Mouse (Mus musculus) frontal cortex, adult 2 months (tissue): ENCODE data around the gene Hist1h4c. TPM values are rescaled to one million over a fixed set of nuclear protein-coding genes. Genes with fewer than 3 reads are reported as not detected.

Source experiments
- DNase-seq, 2 experiments: peaks; one replicate each; pipeline ENCODE4 v3.0.0; 2022; ENCODE audit warnings: low spot score in 1 of 2; ENCODE audit errors: extremely low spot score in 1 of 2
- polyA plus RNA-seq: library from polyadenylated mRNA; depleted of rRNA; stranded (reverse); fragments of >200 nt; gene quantifications from 2 replicates; pipeline ENCODE4 v1.2.3, GENCODE M21; 2012; rRNA removed

The Hist1h4c gene
- 3.1 and 3.3 TPM in 2 replicates for polyA plus RNA-seq

DNA sequence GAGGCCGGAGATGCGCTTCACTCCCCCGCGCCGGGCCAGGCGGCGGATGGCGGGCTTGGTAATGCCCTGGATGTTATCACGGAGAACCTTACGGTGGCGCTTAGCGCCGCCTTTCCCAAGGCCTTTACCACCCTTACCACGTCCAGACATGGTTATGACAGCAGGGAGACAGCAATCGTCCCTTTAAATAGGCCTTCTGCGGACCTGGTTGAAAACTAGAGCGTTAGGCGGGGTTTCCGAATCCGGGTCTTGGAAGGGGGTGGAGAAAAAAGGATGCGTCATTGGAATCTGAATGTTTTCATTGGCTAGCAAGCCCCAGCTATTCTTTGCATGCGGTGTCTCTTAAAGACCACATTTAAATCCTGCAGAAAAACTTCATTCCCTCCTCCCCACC lies at the start of gene Hist1h4c:
Gene Hist1h4c (minus strand): TSS at position 155 of the 394 bp plus-strand sequence.
- DNase-seq: peak; percentile 98 to 100

DNA sequence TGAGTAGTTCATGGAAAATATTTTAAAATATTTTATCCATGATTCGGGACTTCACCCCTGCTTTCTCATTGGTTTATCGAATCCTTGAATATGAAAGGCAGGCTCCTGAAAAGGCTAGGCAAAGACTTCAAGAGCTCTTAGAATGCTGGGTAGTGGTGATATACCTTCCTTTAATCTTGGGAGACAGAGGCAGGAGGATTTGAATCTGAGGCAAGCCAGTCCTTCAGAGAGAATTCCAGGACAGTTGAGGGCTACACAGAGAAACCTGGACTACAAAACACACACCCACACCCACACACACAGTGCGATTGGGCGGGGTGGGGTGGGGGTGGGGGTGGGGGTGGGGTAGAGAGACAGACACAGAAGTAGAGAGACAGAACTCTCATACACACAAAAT lies 49.6 kb upstream of the Hist1h4c start:
- no peak for DNase-seq

DNA sequence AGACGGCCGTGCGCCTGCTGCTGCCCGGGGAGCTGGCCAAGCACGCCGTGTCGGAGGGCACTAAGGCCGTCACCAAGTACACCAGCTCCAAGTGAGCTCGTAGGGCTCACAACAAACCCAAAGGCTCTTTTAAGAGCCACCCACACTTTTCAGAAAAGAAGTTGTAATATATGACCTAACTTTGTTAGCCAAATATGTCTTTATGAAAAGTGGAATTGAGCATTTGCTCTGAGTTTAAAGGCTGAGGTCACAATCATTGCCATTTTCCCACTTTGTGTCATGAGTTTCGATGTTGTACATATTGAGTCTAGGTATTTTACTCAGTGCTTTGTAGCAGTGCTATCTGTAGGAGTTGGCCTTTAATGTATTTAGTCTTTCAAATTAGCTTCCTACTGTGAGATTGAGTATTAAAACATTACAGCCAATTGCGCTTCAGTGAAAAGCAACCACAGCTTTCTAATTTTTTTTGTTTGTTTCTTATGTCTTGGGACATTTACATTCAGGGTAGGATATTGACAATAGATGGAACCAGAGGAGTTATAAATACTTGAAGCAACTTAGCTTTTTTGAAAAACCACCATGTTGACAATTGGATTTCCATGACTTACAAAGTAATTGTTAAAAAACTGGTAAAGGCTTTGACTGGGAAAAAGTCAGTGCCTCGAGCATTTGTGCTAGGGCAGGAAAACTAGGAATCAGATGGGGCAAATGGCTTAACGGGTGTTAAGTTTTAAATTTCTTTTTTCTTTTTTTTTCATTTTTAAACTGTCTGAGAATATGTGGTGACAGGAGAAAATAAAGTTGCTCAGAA lies 49.0 kb upstream of the Hist1h4c start:
- no peak for DNase-seq

DNA sequence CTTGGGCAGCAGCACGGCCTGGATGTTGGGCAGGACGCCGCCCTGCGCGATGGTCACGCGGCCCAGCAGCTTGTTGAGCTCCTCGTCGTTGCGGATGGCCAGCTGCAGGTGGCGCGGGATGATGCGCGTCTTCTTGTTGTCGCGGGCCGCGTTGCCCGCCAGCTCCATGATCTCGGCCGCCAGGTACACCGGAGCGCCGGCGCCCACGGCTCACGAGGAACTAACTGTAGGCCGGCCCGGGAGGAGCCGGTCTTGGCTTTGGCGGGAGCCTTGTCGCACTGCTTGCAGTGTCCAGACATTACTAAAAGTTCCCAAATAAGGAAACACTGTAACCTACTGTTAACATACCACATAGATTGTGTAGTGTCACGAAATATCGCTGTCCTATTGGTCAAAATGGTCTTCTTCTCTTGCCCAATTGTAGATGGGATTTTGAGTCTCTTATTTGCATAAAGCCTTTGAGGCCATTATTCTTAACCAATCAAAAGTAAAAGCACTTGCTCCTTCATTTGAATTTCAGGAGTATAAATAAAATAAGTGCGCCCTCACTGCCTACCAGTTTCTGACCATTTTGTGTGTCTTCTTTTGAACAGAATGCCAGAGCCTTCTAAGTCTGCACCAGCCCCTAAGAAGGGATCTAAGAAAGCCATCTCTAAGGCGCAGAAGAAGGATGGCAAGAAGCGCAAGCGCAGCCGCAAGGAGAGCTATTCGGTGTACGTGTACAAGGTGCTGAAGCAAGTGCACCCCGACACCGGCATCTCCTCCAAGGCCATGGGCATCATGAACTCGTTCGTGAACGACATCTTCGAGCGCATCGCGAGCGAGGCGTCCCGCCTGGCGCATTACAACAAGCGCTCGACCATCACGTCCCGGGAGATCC lies 48.2 kb upstream of the Hist1h4c start, which contains the start of gene Hist1h2bb:
Gene Hist1h2bb (plus strand): TSS at position 534 of the 880 bp plus-strand sequence.
- peak; percentile 91 to 92 for DNase-seq

DNA sequence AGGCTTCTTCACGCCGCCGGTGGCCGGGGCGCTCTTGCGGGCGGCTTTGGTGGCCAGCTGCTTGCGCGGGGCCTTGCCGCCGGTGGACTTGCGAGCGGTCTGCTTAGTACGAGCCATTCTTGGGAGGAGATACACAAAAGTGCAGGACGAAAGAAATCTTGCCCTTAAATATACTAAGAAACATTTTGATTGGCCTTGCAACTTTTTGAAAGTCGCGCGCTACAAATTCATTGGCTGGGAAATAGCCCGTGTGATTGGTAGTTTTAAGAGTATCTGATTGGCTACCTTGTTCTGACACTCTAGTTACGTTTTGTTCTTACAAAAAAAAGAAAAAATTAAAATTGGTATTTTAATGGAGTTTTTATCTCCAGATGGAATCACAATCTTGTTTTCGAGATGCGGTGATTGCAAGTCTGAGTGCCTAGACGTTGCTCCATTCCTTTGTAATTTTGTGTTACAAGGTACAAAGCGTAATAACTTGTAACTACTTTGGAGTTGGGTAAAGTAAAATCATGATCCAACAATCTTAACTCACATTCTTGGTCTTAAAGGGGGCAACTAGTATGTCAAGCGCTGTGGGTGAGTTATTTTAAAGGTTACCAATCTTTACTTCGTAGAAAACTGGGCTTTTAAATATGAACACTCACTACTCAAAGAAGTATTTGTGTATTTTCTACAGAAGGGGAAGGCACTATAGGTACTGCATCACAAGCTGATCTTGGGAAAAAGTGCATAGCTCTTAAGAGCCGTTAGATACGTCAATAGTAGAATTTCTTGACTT lies 47.3 kb upstream of the Hist1h4c start, which contains the start of gene Hist1h3c:
Gene Hist1h3c (minus strand): TSS at position 222 of the 781 bp plus-strand sequence.
- peak; percentile 75 to 93 for DNase-seq

DNA sequence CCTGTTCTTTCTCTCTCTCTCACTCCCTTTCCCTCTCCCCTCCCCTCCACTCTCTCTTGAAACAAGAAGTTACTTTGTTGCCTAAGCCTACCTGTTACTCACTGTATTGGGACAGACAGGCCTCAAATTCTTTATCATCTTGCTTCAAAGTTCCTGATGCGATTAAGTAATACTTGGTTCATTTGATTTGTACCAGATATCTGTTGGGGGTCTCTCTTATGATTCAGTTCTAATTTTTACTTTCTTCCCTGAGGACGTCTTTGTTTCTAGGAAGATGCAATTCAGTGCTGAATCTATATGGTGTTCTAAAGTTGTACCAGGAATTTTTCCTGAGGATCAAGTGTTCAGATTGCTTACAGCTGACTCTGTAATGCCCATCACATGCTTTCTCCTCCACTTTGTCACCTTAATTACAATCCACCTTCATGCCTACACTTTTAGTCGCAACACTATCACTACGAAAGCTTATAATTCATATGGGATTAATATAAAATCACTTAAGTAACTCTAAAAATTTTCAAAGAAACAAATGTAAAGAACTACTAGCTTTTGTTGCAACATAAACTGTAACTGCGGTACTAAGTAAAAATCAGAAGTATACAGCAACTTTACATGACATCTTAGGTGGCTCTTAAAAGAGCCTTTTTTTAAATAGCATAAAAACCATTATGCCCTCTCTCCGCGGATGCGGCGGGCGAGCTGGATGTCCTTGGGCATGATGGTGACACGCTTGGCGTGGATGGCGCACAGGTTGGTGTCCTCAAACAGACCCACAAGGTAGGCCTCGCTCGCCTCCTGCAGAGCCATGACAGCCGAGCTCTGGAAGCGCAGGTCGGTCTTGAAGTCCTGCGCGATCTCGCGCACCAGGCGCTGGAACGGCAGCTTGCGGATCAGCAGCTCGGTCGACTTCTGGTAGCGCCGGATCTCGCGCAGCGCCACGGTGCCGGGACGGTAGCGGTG lies 46.4 kb upstream of the Hist1h4c start:
- DNase-seq: no peak

DNA sequence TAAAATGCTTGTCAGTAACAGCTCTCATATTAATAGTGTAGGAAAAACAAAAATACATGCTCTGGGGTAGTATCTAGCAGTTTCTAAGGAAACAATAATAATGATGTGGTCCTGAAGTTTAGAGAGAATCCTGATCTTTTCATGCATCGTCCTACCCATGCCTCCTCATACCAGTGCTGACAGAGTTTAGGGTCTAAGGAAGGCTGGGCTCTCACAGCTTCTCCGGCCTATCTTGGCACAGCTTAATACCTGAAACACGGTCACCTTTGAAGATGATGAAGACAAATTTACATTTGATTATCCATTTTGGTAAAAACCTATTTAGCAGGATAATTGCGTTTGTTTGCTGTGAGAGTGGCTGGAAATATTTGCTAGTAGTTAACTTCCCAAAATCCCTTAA lies 45.7 kb upstream of the Hist1h4c start:
- DNase-seq: no peak

DNA sequence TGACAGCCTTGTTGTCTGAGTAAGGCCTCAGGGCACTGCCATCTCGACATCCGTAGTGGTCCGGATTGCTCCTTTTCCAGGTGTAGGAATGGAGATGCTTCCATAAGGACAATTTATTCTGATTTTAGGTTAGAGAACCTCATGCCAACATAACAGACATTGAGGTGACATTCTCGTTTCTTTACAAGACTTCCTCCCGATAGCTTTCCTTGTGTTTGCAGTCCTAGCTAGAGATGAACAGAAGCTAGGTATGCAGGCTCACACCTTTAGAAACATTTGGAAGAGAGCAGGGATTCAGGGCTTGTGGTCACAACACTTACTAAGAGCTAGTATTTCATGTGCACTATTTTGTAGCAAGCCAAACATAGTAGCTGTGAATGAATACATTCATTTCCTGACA lies 45.0 kb upstream of the Hist1h4c start:
- DNase-seq: no peak

DNA sequence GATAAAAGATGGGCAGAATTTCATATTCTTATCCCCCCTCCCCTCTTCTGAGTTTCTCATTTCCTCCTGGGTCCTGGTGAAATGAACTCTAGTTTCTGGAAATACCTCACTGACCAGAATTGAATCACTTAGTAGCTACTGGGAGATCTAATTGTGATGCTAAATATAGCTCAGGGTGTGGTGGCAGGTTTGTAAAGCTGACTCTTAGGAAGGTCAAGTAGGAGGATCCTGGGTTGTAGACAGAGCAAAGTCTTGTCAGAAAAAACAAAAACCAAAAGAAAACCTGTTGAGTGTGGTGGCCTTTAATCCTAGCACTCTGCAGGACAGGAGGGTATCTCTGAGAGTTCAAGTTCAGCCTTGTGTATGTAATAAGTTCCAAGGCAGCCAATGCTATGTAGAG lies 43.8 kb upstream of the Hist1h4c start:
- no peak for DNase-seq

DNA sequence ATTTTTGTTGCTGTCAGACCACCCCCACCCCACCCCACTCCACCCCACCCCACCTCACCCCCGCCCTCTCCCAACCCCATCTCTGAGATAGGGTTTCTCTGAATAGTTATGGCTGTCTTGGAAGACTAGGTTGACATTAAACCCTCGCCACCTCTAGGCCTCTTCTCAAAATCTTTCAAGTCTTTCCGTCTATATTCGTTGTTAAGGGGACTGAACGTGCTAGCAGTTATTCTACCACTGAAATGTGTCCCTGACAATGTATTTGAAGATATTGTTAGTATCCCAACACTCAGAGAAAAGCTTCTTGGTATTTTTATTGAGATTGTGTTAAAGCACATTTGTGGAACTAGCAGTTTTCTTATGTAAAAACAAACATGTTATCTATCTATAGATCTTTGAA lies 42.7 kb upstream of the Hist1h4c start:
- DNase-seq: no peak

DNA sequence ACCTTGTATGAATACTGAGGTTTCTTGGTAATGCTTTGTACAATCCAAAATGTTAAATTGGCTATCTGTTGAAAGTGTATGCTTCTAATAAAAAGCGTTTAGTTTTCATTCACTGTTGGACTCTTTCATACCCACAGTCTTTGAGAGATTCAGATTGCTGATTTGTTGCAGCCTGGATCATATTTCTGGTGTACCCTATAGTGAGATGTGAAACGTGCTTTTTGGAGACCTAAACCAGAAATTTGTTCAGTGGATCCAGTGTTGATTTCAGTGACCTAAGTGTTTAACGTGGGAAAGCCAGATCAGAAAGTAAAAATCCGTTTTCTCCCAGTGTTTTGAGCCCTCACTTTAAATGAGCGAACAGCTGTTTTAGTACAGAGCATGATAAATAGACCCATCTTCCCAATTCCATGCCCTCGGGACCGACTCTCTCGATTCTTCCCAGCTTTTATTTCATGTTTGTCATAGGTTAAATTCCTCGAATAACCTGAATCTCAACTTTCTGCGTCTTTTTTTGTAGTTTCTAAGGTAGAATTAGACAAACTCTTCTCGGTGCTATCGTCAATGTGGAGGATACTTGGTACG lies 42.1 kb upstream of the Hist1h4c start:
- no peak for DNase-seq

DNA sequence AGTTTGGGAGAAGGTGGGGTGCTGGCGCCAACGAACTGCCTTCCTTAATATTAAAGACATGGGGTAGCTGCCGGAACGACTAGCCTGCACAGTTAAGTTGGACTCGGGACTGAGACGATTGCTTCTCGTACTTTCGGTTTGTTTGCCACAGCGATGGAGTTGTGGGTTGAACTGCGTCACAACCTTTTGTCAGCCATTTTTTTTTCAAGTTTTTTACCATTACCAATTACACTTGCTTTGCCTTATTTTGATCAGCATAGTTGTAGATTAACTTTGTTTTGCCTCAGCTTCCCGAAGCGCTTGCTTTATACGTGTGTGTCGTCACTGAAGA lies 41.6 kb upstream of the Hist1h4c start:
- DNase-seq: no peak

DNA sequence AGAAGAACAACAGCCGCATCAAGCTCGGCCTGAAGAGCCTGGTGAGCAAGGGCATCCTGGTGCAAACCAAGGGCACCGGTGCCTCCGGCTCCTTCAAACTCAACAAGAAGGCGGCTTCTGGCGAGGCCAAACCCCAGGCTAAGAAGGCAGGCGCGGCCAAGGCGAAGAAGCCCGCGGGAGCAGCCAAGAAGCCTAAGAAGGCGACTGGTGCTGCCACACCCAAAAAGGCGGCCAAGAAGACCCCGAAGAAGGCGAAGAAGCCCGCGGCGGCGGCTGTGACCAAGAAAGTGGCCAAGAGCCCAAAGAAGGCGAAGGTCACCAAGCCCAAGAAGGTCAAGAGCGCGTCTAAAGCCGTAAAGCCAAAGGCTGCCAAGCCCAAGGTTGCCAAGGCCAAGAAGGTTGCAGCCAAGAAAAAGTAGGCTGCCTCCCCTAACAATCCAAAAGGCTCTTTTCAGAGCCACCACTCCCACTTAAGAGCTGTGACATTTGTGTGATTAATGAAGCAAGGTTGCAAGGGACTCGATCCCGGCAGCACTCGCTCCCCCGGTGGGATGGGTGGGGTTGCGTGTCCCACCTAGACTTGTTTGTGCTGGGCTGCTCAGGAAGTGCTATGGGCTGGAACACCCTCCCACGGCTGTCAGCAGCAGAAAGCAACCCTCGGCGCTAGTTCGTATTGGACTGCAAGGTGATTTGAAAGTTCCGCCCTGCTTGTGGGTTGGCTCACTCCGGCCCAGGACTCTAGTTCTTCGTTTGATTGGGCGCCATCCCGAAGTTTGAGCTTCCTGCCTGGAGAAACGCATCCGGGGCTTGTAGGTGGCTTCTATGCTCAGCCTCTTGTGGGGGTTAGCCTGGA lies 41.0 kb upstream of the Hist1h4c start:
- DNase-seq: peak; percentile 96 to 97

DNA sequence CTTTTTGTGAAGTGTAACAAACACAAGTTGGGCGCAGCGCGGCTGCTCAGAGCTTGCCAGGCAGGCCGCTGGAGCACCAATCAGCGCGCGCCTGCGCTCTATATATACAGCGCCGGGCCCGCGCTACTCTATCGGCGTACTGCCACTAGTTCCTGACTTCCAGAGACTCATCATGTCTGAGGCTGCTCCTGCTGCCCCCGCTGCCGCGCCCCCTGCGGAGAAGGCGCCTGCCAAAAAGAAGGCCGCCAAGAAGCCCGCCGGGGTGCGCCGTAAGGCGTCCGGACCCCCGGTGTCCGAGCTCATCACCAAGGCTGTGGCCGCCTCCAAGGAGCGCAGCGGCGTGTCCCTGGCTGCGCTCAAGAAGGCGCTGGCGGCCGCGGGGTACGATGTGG lies 40.4 kb upstream of the Hist1h4c start, which contains the start of gene Hist1h1c:
Gene Hist1h1c (plus strand): TSS at position 132 of the 392 bp plus-strand sequence.
- DNase-seq: peak; percentile 78 to 91

DNA sequence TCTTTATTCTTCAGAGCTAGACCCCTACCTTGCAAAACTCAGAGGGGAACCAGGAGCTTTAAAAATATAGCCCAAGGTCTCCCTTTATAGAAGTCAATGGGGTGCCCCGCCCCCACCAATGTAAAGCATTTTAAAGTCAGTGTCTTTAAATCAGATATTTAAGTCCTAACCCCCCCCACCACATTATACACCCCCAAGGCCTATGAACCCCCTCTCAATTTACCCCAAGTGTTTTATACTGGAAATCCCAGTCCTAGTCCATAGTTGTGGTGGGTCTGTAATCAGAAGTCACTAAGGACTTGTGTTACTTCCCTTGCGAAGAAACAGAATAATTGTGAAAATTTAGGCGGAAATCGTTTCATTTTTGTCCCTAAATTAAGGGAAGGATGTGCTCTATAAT lies 39.8 kb upstream of the Hist1h4c start:
- DNase-seq: no peak

DNA sequence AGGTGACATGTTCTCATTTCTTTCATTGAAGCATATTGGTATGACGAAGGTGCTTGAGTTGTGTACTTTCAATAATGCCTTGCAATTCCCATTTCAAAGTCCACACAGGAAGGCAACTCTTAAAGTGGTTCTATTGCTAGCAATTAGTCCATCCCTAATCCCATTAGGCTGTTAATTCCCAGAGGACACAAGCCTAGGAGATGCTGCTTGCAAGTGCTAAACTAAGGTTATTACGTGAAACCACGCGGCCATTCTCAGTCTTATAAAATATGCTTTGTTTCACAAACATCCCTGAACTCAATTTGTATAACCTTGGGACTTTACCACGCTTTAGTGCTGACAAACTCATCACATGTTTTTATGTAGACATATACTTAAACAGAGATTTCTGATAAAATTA lies 38.8 kb upstream of the Hist1h4c start:
- no peak for DNase-seq

DNA sequence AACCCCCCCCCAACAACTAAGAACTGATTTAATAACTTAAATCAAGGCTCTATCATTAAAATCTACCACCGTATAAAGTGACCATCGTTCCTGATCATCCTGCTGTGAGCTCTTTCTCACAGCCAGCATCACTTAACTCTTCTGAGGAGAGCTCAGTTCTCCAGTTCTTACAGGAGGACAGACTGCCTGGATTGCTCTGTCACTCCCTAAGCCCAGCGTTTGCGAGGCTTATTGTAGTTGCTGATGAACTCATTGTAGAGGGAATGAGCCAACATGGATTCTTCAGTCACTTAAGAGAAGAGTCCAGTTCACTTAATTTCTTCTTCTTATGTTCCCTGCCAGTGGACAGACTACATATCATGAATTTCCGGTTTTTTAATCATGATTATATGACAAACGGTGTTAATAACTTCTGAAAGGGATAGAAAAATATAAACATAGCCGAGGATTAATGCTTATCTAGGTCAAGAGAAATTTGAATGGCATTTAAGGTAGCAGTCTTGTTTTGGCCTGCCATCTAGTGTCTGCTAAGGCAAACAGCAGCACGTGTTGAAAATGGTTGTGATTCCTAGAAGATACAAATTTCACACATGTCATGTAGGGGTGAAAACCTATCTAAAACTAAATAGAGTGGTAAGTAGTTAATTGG lies 34.0 kb upstream of the Hist1h4c start:
- peak in 1 of 2 experiments; percentile 75 for DNase-seq

DNA sequence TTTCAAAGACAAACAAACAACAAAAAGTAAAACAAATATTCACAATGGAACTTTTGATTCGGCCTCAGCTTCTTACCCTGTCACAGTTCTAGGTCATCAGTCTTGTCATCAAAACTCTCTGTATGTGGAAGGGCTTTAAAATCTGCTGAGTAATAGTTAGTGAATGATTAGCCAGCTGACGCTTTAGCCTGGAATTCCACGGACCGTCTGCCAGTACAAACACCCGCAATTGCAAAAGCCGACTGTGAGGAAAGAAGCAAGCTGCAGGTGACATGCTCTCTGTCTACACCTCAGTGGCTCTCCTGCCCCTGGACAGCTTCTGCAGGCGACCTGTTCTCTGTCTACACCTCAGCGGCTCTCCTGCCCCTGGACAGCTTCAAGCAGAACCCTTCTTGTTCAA lies 32.2 kb upstream of the Hist1h4c start:
- no peak for DNase-seq
